Mouse (Mus musculus) cerebellum, adult 2 months (tissue): ENCODE data around the gene Cish. TPM values are rescaled to one million over a fixed set of nuclear protein-coding genes. Genes with fewer than 3 reads are reported as not detected.

Experiments
- DNase-seq, 2 experiments: peaks; one replicate each; pipeline ENCODE4 v3.0.0; 2021
- H3K27ac ChIP-seq: fragments of 200-500 bp; 2 replicates; pipeline ENCODE4 v1.5.1; 2012; ENCODE audit warnings: low read length, control low read depth, inconsistent platforms; ENCODE audit not compliant: insufficient read depth
- H3K27me3 ChIP-seq: fragments of 200-500 bp; 2 replicates; pipeline ENCODE4 v1.6.1; 2012; ENCODE audit warnings: inconsistent platforms, mild to moderate bottlenecking, low read length, moderate library complexity; ENCODE audit not compliant: control insufficient read depth, insufficient read depth
- H3K4me1 ChIP-seq: fragments of 200-500 bp; 2 replicates; pipeline ENCODE4 v1.6.1; 2011; ENCODE audit warnings: low read length; ENCODE audit not compliant: control insufficient read depth, insufficient read depth
- H3K4me3 ChIP-seq: fragments of 200-500 bp; replicated peaks from 2 replicates; pipeline ENCODE3; 2011; ENCODE audit warnings: mild to moderate bottlenecking, low read depth, low read length, control low read depth; ENCODE audit not compliant: insufficient read depth
- CTCF ChIP-seq: fragments of 200-500 bp; IDR thresholded peaks from 2 replicates; pipeline ENCODE4 v1.5.1; 2011; ENCODE audit warnings: low read depth, mild to moderate bottlenecking, control low read depth, low read length, moderate library complexity, borderline replicate concordance; ENCODE audit not compliant: insufficient read depth
- POLR2A ChIP-seq: fragments of 200-500 bp; IDR thresholded peaks from 2 replicates; pipeline ENCODE4 v1.6.1; 2011; ENCODE audit warnings: low read length, control low read depth, borderline replicate concordance; ENCODE audit not compliant: insufficient read depth
- WGBS: fragments of 180-500 bp; shearing (Covaris S2); methylation state at CpG from one replicate; pipeline ENCODE4 v1.1.7; 2018; 5-methylcytosine and 5-hydroxymethylcytosine counted together
- polyA plus RNA-seq: library from polyadenylated mRNA; depleted of rRNA; stranded (reverse); fragments of >200 nt; gene quantifications from 2 replicates; pipeline ENCODE4 v1.2.3, GENCODE M21; 2012

The Cish gene
- polyA plus RNA-seq, 1 experiment, result 4.3 TPM

- Histone ChIP-seq H3K4me1 (peaks cover 55% of the 10 kb centered on the region), H3K27ac (peak overlapping the region; percentile 54), H3K4me3 (no peak overlapping the region), H3K27me3 (no peaks in the 10 kb centered on the region)
- WGBS, result 15% methylated on average over 6 of the region's 6 CpGs
- TF ChIP-seq CTCF (no peak), POLR2A (no peak)
- peak; percentile 66 to 77 for DNase-seq
These were observed 36.3 kb upstream of the Cish start for GRCm38 (mm10) chr9:107259571-107259970.

DNA sequence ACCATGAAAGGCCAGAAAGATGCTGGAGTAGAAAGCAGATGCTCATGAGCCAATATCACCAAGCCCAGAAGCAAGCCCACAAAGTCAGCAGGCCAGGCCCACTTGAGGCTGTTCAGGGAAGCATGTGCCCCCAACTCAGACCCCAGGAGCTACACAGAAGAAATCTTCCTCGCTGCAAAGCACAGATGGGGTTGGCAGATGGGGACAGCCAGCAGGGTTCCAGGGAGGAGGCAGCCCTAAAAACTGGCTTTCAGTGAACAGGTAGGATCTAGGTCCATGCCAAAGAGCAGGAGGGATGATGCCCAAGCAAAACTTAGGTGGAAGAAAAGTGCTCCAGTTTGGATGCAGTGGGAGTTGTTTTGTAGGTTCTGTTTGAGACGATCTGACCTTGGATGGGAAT, 35.4 kb upstream of the Cish start:
- no peak overlapping the region for H3K4me3 ChIP-seq
- peaks cover 47% of the 10 kb centered on the region for H3K4me1 ChIP-seq
- 10% methylated on average over 2 of the region's 2 CpGs for WGBS
- DNase-seq, result peak; percentile 81 to 84
- H3K27me3 ChIP-seq, result no peaks in the 10 kb centered on the region
- peak overlapping the region; percentile 17 for H3K27ac ChIP-seq
- TF ChIP-seq POLR2A (no peak), CTCF (no peak)

DNA sequence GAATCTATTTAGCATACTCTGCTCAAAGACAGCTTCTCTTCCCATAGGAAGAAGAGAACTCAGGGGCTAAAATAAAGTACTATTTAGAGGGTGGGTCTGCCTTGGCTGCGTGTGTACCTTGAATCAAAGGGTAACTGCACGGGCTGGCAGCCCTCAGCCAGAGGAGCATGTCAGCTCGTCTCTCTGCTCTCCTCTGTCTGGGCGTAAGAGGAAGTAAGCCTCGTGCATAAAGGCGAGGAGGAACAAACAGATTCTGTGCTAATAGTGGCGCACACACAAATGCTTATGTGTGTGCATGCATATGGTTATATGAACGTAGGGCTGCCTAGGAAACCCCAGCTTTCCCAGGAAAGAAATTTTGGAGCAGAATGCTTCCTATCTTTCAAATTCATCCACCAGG, 35.0 kb upstream of the Cish start:
- no peak overlapping the region for H3K4me3 ChIP-seq
- no peak for DNase-seq
- TF ChIP-seq CTCF, result no peak
- TF ChIP-seq POLR2A, result no peak
- peak overlapping the region; percentile 17; the same call in 1 of the 2 replicates for H3K27ac ChIP-seq
- H3K4me1 ChIP-seq, result peaks cover 43% of the 10 kb centered on the region
- no peaks in the 10 kb centered on the region for H3K27me3 ChIP-seq
- 45% methylated on average over 8 of the region's 8 CpGs for WGBS

GRCm38 (mm10) chr9:107261792-107262191, 34.0 kb upstream of the Cish start:
- WGBS, result 77% methylated on average over 6 of the region's 6 CpGs
- H3K4me1 ChIP-seq, result peaks cover 35% of the 10 kb centered on the region
- TF ChIP-seq POLR2A (no peak), CTCF (no peak)
- no peaks in the 10 kb centered on the region for H3K27me3 ChIP-seq
- DNase-seq, result no peak
- no peak overlapping the region for H3K4me3 ChIP-seq
- H3K27ac ChIP-seq, result no peak overlapping the region

GRCm38 (mm10) chr9:107262375-107262774, 33.5 kb upstream of the Cish start:
- WGBS, result 64% methylated on average over 7 of the region's 7 CpGs
- Histone ChIP-seq H3K27ac (no peak overlapping the region), H3K4me3 (no peak overlapping the region), H3K4me1 (peaks cover 35% of the 10 kb centered on the region), H3K27me3 (no peaks in the 10 kb centered on the region)
- TF ChIP-seq CTCF (no peak), POLR2A (no peak)
- no peak for DNase-seq

DNA sequence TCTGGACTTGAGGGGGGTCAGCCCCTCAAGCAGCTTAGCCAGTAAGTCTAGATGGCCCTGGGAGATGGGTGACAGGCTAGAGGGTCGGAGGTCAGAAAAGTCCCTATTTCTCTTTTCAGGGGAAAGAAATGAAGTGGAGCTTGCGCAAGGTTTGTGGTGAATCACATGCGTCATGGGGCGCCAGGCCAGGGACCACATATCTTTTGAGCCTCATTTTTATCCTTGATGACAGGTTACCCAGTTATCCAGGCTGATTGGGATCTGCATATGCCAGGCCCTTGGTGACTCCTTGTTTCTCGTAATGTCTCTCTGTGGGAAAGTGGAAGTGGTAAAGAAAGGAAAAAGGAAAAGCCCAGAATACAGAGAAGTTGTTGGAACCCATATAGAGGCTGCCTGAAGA, 31.9 kb upstream of the Cish start:
- no peak for TF ChIP-seq POLR2A
- no peaks in the 10 kb centered on the region for H3K27me3 ChIP-seq
- H3K27ac ChIP-seq, result no peak overlapping the region
- no peak overlapping the region for H3K4me3 ChIP-seq
- WGBS, result 96% methylated on average over 5 of the region's 5 CpGs
- peaks cover 31% of the 10 kb centered on the region for H3K4me1 ChIP-seq
- no peak for DNase-seq

DNA sequence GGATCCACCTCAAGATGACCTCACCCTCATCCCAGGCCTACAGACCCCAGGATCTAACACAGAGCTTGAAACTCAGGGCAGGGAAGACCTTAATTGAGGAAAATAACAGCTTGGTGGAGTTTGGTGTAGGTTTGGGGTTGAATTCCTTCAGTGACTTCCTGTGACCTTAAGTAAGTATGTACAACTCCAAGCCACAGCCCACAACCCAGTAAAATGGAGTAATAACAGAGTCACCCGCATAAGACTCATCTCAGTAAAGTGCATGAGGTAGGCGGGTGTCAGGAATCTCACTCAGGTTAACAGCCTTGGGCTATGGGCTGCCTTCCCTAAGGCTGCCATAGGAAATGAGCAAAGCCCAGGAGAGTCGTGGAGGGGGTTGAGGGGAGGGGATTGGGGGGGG, 31.1 kb upstream of the Cish start:
- Histone ChIP-seq H3K4me1 (peaks cover 26% of the 10 kb centered on the region), H3K4me3 (no peak overlapping the region), H3K27ac (no peak overlapping the region), H3K27me3 (no peaks in the 10 kb centered on the region)
- DNase-seq, result no peak
- no peak for TF ChIP-seq CTCF
- no peak for TF ChIP-seq POLR2A
- WGBS, result 80% methylated on average over 3 of the region's 3 CpGs

DNA sequence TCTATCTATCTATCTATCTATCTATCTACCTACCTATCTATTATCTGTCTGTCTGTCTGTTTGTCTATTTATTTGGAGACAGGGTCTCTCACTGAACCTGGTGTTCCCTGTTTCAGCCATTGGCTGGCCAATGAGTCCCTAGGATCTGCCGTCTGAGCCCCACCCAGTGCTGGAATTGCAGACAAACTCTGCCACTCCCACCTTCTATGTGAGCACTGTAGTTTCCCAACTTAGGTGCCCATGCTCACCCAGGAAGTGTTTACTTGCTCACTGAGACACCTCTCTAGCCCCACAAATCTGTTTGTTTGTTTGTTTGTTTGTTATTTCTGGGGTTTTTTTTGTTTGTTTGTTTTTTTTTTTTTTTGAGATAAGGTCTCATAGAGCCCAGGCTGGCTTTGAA, 28.8 kb upstream of the Cish start:
- Histone ChIP-seq H3K4me1 (peaks cover 12% of the 10 kb centered on the region), H3K27ac (no peak overlapping the region), H3K4me3 (no peak overlapping the region), H3K27me3 (no peaks in the 10 kb centered on the region)
- WGBS, result 72% methylated on average over 1 of the region's 1 CpGs
- TF ChIP-seq POLR2A (no peak), CTCF (no peak)
- no peak for DNase-seq

- Histone ChIP-seq H3K4me1 (peaks cover 12% of the 10 kb centered on the region), H3K27ac (no peak overlapping the region), H3K4me3 (no peak overlapping the region), H3K27me3 (no peaks in the 10 kb centered on the region)
- TF ChIP-seq CTCF, result no peak
- no peak for TF ChIP-seq POLR2A
- no peak for DNase-seq
- WGBS, result 86% methylated on average over 4 of the region's 4 CpGs
These were observed 28.0 kb upstream of the Cish start for GRCm38 (mm10) chr9:107267721-107268402.
